Mouse (Mus musculus) retina, adult 2 months (tissue): ENCODE data around the gene Efcab6.

ENCODE experiments used
- DNase-seq: peaks from one replicate; pipeline ENCODE4 v3.0.0-alpha.2; 2012; ENCODE audit warnings: low read depth, low spot score

The Efcab6 gene

DNA sequence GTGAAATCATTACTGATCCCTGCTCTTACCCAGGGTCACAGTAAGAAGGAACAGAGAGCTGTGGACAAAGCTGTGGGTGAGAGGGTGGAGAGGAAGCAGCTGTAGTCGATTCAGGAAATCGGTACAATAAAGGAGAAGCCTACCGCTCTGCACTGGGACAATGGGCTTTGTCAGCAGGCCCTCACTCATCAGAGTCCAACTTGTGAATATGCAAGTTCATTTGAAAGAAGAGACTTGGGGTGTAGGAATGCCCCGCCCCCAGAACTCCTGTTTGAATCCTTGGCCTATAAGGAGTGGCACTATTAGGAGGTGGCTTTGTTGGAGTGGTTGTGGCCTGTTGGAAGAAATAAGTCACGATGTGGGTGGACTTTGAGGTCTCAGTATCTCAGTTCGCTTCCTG, 86.3 kb downstream of the Efcab6 start:
- no peak for DNase-seq

DNA sequence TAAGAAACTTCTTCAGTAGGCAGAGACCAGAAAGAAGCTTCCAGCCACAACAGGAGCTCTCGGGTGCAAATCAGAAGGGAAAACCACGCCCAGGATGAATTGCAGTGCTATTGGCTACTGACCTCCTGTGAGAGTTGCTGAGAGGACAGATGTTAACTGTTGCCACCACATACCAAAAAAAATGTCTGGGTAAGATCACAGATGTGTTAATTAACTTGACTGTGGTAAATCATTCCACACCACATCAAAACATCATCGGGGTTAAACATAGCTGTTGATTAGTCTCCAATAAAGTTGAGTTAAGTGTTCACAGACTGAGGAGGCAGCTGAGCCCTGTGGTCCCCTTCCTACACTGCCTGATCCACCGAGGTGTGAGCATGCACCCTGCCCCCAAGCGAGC, 88.1 kb downstream of the Efcab6 start:
- DNase-seq, result no peak

DNA sequence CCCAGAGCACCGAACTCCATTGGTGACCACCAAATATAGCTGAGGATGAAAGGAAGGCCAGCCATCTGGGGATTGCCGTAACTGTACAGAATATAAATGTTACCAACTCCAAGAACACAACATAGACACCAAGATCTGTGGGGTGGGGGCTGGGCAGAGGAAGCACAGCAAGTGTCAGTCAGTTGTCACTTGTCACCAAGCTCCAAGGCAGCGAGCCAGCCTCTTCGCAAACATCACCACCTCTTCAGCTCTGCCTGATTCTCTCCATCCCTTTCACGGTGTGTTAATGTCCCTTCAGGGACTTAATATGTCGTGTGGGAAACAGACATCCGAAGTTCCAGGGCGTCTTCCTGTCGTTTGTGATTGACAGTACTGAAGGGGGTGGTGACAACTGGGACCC, 93.0 kb downstream of the Efcab6 start:
- no peak for DNase-seq

DNA sequence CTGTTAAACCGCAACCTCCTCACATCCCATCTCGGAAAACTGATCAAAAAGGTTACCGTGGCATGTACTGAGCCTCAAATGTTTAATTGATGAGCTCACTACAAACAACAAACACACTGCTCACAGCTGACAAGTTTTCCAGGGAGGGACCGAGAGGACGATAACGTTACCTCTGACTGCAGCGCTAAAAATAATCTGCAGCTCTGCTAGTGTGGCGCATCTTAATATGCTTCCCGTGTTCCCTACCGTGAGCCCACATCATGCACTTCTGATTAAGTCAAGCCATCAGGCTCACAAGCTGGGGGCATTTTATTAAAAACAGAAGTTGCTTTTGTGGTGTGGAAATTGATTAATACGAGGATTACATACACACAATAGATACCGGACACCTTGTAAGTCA, 97.4 kb downstream of the Efcab6 start:
- DNase-seq, result no peak

DNA sequence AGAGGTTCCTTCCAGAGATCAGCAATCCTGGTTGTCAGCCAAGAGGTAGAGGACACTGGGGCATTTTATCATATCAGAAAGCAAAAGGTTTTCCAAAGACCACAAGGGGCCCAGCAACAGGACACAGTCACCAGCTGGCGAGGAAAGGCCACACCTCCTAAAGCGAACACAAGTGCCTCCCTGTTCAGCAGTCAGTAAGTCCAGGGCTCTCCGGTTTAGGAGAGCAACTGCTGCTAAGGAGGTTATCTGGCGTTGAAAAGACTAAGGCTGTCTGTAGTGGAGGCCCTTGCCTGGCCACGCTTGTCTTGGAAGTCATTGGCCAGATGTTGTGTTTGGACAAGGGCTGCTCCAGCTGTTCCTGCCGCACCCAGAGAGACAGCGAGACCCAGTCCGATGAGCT, 100.1 kb downstream of the Efcab6 start:
- no peak for DNase-seq

GRCm38 (mm10) chr15:83958376-83958775, 106.8 kb downstream of the Efcab6 start:
- no peak for DNase-seq

- DNase-seq, result no peak
These were observed 108.2 kb downstream of the Efcab6 start for GRCm38 (mm10) chr15:83956996-83957395.

DNA sequence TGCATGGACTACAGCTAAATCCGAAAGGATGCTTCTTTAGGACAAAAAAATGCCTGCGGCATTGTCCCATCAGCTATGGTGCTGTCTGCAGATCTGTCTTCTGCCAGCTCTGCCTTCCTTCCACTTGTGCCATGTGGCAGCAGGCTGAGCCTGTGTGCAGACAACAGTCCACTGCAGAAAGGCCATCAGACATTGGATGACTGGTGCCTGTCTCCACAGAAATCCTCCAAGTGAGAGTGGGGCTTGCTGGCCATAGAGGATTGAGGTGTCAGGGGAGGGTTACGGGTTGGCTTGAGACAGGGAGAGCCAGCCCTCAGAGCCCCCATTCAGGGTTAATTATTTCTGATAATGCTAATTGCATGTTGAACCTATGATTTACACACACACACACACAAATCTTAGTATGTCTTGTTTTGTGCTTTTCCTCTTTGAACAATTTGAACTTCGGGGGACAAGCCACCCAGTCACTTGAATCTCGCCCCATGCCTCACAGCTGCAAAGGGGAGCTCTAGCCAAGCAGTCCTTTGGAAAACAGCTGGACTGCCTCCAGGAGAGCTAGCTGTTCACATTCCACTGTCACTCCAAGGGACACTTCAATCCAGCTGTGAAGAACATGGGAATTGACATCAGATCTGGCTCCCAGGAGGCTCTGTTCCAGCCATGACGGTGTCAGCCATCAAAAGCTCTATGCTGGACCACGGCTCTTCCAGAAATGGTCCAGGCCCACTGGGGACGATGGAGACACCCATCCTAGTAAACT, 109.1 kb downstream of the Efcab6 start:
- no peak for DNase-seq

- DNase-seq, result no peak
These were observed 115.3 kb downstream of the Efcab6 start for GRCm38 (mm10) chr15:83949729-83950491.

DNA sequence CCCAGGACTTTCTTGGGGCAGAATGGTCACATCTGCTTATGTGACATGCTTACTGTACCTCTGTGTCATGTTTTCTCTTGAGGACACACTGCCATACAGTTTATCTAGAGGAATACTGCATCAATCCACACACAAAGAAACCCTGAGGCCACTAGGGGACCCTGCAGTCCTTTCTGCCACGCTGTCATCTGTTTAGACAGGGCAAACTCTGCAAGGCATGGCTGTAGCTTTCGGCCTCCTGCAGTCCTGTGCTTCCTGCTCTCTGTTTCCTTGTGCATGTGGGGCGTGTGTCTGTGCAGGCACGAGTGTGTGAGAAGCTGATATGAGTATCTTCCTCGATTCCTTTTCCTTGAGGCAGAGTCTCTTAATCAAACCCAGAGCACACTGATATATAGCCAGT, 125.5 kb downstream of the Efcab6 start:
- no peak for DNase-seq

- no peak for DNase-seq
These were observed 126.7 kb downstream of the Efcab6 start for GRCm38 (mm10) chr15:83938466-83938865.

- DNase-seq, result no peak
These were observed 128.7 kb downstream of the Efcab6 start for GRCm38 (mm10) chr15:83936506-83936905.

DNA sequence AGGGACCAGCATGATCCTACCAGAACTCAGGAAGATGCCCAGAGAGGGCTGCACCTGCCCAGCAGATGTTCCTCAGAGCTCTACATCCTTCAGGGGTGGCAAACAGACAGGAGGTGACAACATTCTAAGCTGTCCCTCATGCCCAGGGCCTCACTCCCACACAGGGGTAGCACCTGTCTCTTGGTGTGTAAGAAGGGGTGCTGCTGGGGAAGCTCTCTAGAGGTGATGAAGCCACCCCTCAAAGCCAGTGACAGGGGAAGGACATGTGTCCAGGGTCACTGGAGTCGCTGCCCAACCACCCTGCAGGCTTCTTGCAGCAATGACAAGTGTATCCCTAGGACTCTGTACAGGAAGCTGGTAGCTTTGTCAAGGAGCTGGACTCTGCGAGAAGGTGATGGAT, 130.4 kb downstream of the Efcab6 start:
- no peak for DNase-seq

GRCm38 (mm10) chr15:83925338-83925737, 139.8 kb downstream of the Efcab6 start:
- DNase-seq, result no peak

GRCm38 (mm10) chr15:83924656-83925055, 140.5 kb downstream of the Efcab6 start:
- no peak for DNase-seq

GRCm38 (mm10) chr15:83915376-83915775, 149.8 kb downstream of the Efcab6 start:
- DNase-seq, result no peak

DNA sequence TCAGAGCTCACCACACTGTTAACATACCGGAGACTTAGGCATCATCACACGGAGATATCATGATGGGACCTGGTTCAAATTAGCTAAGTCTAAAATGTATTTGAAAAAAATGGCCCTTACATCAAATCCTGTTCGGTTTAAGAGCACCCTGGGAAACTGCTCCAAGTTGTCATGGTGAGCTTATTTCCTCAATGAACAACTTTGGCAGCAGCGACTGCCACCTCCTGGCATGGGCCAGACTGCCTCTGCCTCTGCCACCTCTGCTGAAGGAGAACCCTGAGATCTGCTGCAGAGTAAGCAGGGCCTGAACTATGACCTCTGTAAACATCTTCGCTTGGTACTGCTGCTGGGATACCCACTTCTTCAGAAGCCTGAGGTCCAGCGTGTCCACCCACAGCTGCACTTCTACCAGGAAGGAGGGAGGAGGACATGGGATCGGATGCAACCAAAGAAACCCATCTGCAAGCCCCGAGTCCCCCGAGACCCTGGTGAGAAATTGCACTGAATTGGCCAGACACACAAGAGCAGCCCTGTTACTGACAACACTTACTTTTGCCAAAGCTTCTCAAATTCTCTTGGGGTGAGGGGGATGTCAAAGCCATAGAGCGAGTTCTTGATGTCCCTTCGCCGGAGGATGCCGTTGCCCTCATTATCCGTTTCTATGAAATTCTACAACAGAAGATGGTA, 152.0 kb downstream of the Efcab6 start:
- no peak for DNase-seq

DNA sequence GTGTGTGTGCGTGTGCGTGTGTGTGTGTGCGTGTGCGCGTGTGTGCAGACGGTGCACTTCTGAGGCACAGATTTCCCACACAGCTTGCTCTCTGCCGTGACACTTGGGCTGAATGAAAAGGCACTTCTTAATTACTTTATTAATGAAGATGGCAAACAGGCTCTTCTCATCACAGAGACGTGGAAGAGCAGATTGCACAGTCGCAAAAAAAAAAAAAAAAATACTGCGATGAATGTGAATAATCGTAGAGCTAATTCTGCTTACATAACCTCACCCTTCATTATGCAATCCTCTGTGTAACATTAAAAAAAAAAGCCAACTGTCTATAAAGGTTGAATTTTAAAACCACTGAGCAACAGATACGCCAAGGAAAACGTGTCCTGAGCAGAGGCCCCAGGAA, 158.7 kb downstream of the Efcab6 start:
- DNase-seq, result no peak

DNA sequence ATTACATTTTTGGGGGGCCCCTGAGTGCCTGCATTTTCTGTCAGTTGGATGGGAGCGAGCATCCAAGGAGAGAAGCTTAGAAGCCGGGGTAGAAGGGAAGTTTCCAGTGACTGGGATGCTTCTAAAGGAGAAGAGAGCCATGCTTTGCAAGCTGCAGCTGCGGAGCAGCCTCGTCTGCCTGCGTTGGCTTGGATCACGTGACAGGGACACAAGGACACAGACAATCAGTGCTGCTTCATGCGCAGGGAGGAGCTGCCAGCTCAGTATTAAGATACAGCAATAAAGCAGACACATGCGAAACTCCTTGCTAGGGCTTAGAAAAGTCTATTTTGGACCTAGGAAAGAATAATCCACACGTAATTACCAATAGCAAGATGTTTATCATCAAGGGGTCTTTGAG, 167.9 kb downstream of the Efcab6 start:
- DNase-seq, result no peak

GRCm38 (mm10) chr15:83896011-83896410, 169.2 kb downstream of the Efcab6 start:
- no peak for DNase-seq

GRCm38 (mm10) chr15:83894261-83894660, 170.9 kb downstream of the Efcab6 start:
- DNase-seq, result no peak

DNA sequence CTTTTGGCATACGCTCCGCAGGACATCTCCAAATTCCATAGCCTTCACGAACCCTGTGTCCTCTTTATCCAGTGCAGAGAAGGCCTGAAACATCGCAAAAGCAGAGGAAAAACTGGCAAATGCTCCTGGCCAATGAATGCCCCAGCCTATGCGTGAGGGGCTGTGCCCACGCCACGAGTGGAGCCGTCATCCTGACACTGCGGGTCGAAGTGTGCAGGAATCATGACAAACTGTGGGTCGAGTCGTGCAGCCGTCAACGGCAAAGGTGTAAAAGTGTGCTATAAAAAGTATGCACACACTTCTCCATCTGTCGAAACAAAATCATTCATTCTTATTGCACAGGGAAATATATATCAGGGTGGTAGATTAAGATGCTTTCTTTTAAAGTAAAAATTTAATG, 172.3 kb downstream of the Efcab6 start:
- no peak for DNase-seq

- DNase-seq, result no peak
These were observed 180.9 kb downstream of the Efcab6 start for GRCm38 (mm10) chr15:83884291-83884690.
